Mouse (Mus musculus) urinary bladder, postnatal 14 days (tissue): ENCODE results near the gene Mpig6b.
"Not testable (repeated sequence)": the region's sequence is repeated elsewhere in the genome, so short reads cannot be mapped to it uniquely, and the experiment has no call there.

Experiments
- DNase-seq: peaks from one replicate; pipeline ENCODE4 v3.0.0; 2021; ENCODE audit warnings: low spot score

Gene Mpig6b

DNA sequence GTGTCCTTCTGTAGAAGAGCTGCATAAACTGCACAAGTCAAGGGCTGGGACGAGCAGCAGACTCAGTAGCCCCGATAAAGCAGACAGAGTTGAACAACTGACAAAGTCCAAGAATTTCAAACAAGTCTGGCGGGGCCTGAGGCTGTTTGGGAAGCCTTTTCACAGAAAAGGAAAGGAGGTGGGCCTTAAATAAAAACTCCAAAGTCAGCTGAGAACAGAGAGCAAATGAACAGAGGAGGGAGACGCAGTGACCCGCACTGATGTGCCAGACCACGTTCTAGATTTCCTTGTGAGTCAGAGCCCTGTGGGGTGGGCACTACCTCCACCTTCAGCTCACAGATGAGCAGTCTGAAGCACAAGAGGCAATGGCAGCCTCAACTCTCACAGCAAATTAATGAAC is 31.1 kb downstream of the Mpig6b start:
- no peak for DNase-seq

- DNase-seq, result not testable (repeated sequence)
These were observed 32.3 kb downstream of the Mpig6b start for GRCm38 (mm10) chr17:35033703-35034102.

- DNase-seq, result no peak
These were observed 33.6 kb downstream of the Mpig6b start for GRCm38 (mm10) chr17:35032323-35032870.

- no peak for DNase-seq
These were observed 34.1 kb downstream of the Mpig6b start for GRCm38 (mm10) chr17:35031880-35032279.

DNA sequence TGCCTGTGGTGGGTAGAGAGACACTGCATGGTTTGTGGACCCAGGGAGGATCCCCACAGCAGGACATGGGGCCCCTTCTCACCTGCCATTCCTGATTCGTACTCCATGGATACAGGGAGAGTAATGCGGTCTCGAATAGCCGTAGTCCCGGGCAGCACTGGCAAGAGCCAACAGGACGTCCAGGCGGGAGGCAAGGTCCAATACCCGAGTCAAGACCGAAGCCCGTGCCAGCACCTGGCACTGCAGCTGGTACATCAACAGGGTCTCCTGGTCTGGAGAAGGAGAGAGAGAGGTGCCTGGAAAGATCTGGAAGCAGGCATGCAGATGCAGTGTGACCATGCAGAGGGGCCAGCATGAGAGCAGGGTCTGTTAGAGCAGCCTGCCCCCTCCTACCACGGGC is 34.7 kb downstream of the Mpig6b start:
- DNase-seq, result no peak

DNA sequence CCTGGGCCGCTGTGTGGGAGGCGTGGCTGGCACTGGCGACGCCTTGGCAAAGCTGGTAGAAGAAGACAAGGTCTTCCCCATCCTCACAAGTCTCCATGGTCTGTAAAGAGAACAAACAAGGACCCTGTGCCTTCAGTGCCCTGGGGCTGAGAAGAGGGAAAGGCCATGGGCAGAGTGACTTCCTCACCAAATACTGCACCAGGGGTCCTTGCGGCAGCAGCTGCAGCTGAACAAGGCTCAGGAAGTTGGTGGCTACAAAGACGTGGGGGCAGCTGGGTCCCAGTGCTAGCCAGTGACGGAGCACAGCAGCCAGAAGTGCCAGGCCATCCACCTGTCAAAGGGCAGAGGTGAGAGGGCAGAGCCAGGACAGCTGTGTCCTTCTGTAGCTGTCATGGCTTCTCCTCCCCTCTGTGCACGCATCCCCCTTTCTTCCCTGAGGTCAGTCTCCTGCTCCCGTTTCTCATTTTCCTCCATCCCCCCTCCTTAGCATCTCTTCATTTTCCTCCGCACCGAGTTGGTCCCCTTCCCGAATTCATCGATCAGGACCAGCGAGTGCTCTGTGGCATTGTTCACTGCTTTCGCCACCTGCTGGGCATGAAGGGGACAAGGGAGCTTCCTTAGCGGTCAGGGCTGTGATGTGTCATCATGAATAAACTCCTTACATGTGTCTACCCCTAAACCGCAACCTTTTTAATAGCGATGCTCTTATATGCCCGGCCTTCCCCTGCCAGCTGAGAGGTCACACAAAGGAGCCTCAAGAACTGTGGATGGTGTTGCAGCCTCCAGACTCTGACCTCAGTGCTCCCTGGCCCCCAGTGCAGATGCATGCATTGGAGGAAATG is 36.1 kb downstream of the Mpig6b start:
- DNase-seq, result no peak

DNA sequence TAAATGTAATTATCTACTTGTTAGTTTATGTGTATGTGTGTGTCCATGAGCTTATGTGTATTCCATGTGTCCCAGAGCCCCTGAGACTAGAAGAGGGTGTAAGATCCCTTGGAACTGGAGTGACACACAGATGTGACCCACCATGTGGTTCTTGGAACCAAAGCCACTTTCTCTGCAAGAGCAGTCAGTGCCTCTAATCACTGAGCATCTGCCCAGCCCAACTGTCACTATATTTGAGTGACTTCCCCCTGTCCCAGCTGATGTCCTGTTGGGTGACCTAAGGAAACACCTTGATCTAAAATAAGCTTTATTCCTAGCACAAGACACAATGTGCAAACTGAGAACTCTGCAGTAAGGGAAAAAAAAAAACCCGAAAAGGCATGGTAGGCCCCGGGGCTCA is 37.7 kb downstream of the Mpig6b start:
- no peak for DNase-seq

GRCm38 (mm10) chr17:35027277-35028068 is 38.5 kb downstream of the Mpig6b start, which contains the start of gene Sapcd1:
TSS of gene Sapcd1 (minus strand) at chr17:35028016.
- DNase-seq, result no peak

- DNase-seq, result no peak
These were observed 39.8 kb downstream of the Mpig6b start for GRCm38 (mm10) chr17:35026206-35026605.

GRCm38 (mm10) chr17:35024691-35025488 is 41.1 kb downstream of the Mpig6b start:
- no peak for DNase-seq

DNA sequence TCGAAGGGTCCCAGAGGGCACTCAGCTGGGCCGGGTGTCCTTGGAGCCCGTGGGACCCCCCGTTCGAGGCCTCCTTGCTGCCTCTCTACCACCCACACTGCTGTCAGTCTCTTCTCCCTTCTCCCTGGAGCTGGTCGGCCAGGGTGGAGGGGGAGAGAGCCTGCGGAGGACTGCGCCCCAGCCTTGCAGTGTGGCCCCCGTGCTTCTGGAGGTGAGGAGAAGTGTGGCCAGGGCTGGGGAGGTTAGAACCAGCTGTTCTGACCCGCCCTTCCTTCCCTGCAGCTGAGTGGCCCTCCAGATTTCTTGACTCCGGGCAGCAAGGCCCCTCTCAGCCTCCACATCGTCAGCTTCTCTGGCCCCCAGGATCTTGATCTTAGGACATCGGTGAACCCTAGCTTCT is 41.7 kb downstream of the Mpig6b start:
- no peak for DNase-seq

DNA sequence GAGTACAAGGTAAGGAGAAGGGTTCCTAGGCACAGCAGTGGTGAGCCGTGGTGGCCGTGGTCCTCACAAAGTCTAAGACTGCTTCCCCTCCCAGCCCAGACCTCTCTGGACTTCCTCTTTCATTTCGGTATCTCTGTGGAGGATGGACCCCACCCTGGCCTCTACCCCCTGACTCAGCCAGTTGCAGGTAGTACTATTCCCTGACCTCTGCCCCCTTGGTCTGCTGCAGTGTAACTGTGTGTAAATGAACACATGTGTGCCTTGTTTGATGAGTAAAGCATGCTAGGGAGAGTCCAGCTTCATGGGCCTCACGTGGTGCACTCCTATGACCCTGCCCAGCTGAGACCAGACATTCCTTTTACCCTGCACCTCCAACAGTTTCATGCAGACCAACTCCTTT is 42.2 kb downstream of the Mpig6b start:
- no peak for DNase-seq

GRCm38 (mm10) chr17:35023221-35023620 is 42.8 kb downstream of the Mpig6b start:
- DNase-seq, result no peak

DNA sequence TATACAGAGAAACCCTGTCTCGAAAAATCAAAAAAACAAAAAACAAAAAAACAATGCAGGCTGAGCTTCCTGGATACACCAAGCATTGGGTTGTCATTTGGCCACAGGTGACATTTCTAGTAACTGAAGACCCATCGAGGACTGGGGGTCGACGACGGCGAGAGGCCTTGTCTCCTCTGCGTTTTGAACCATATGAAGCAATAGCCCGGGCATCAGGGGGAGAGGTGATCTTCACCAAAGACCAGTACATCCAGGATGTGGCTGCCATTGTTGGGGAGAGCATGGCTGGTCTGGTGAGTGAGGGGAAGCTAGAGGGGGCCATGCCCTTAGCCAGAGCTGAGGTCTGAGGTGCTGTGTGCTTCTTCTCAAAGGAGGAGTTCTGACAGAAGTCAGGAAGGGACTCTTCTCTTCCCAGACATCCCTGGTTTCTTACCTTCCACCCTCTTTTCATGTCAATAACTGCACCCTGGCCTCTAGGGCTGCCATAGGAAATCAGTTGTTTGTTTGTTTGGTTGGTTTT is 43.4 kb downstream of the Mpig6b start:
- DNase-seq, result no peak

GRCm38 (mm10) chr17:35021842-35022477 is 44.0 kb downstream of the Mpig6b start:
- no peak for DNase-seq

GRCm38 (mm10) chr17:35021163-35021808 is 44.7 kb downstream of the Mpig6b start:
- peak; percentile 89 for DNase-seq

- DNase-seq, result no peak
These were observed 45.4 kb downstream of the Mpig6b start for GRCm38 (mm10) chr17:35020551-35020950.

DNA sequence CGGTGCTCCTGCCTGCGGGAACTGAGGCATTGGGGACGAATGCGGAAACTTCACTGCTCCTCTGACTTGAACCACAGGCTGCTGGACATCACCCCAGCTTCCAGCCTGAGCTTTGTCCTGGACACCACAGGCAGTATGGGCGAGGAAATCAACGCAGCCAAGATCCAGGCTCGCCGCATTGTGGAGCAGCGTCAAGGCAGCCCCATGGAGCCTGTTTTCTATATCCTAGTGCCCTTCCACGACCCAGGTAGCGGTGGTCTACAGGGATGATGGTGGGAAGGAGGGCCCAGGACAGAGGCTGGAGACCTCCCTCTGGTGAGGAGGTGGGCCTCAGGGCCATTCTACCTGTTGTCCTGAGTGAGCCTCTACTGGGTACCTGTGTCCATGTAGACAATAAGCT is 46.1 kb downstream of the Mpig6b start:
- DNase-seq, result no peak

DNA sequence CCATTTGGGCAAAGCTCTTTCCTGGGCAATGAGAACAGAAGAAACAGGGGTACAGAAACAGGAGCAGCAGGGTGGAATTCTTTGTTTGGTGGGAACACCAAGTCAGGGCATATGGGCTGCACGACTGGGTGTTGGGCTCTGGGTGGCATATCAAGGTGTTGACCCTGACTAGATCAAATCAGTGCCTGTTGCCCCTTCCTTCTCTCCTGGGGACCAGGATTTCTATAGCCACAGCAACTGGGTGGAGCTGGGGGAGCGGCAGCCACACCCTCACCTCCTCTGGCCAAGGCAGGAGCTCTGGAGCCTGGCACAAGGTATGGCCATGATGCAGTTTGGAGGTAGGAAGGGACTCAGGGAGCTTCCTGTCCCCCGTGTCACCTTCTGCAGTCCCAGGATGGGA is 47.8 kb downstream of the Mpig6b start:
- no peak for DNase-seq

GRCm38 (mm10) chr17:35017706-35018030 is 48.3 kb downstream of the Mpig6b start:
- no peak for DNase-seq
